Mouse (Mus musculus) testis, adult 10 weeks (tissue): Measurements from ENCODE around the gene Uroc1. TPM values are rescaled to one million over a fixed set of nuclear protein-coding genes. Genes with fewer than 3 reads are reported as not detected.

ENCODE experiments used
- polyA plus RNA-seq: library from polyadenylated mRNA; stranded (reverse); fragments of 350-450 nt; fragmentation: Illumina TruSeq; extraction: RNeasy Lipid Tissue Mini Kit (QIAGEN cat#74804); gene quantifications from one replicate; pipeline ENCODE4 v1.2.3, GENCODE M21; 2014; ENCODE audit warnings: low read depth, low replicate concordance

The Uroc1 gene
- polyA plus RNA-seq: not detected

GRCm38 (mm10) chr6:90332561-90333425 lies at the start of gene Uroc1:
Gene Uroc1, plus strand, starts transcription at chr6:90333284.

DNA sequence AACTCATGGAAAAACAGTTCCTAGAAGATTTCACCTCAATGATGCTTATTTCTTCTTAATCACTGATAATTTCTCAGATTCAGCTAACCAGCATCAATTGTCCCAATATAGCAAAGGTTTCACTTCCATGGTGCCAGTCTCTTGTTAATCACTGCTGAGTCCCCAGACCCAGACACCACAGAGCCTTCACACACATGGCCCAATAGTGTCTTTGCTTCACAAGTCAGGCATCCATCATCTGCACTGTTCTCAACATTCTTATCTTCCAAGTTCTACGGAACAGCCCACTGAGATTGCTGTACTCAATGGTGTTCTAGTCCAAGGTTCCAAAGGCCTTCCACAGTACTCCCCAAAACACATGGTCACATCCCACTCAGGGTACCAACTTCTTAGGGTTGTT lies 32.2 kb upstream of the Uroc1 start, which contains the start of gene BC048671:
Gene BC048671, plus strand, starts transcription at position 301 of the 400 bp plus-strand sequence.

GRCm38 (mm10) chr6:90324991-90325390 lies 8.1 kb upstream of the Uroc1 start, which contains the start of gene Chst13:
Gene Chst13, minus strand, starts transcription at chr6:90325185.

DNA sequence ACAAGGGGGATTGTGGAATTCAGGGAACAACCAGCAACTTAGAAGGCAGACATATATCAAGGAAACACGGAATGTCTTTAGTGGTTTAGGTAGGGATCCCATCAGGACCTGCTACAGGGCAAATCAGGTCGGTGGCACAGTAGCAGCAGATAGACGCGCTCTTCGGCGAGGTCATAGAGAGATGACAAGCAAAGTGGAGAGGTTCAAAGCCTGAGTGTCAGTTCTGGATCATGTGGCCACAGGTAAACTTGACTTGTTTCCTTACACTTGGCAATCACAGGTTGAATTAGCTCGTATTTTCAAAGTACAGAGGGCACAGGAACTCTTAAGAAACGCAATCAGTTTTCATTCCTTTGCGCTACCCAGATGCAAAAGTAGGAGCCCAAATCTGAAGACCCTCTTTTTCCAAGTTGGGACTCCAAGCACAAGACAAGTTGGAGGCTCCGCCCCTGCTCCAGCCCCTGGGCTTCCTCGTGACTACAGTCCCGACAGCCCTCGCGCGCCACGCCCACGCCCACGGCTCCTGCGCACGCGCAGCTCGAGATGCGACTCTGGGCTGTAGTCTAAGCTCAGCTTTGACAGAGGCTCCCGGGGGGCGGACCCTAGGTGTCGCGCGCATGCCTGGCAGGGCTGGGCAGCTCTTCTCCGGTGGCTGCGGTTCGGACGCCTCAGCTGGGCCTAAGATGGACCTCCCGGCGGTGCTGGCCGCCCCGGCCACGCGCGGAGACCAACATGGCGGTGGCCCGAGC lies 36.1 kb downstream of the Uroc1 start, which contains the start of gene Zxdc:
Gene Zxdc, plus strand, starts transcription at position 517 of the 749 bp plus-strand sequence.

Other genes starting within 250 kb of the Uroc1 start
- gene Vmn1r50, start 231.9 kb upstream of the Uroc1 start, polyA plus RNA-seq: not detected
- gene Vmn1r51, start 210.7 kb upstream of the Uroc1 start, polyA plus RNA-seq: not detected
- gene Vmn1r52, start 158.5 kb upstream of the Uroc1 start, polyA plus RNA-seq: not detected
- not detected for gene V1ra8, start 130.5 kb upstream of the Uroc1 start, polyA plus RNA-seq
- gene Vmn1r53, start 108.8 kb upstream of the Uroc1 start, polyA plus RNA-seq: 0.95 TPM
- gene Vmn1r54, start 87.0 kb upstream of the Uroc1 start, polyA plus RNA-seq: not detected
- gene BC048671, start 32.1 kb upstream of the Uroc1 start, polyA plus RNA-seq: 99.9 TPM
- not detected for gene Chst13, start 8.1 kb upstream of the Uroc1 start, polyA plus RNA-seq
- 5.0 TPM for gene Zxdc, start 36.2 kb downstream of the Uroc1 start, polyA plus RNA-seq
- 25.3 TPM for gene Cfap100, start 95.5 kb downstream of the Uroc1 start, polyA plus RNA-seq
- gene Klf15, start 129.3 kb downstream of the Uroc1 start, polyA plus RNA-seq: 1.7 TPM
- gene Aldh1l1, start 153.1 kb downstream of the Uroc1 start, polyA plus RNA-seq: 2.1 TPM